Mouse (Mus musculus) G1E-ER4 (cell line): ENCODE data around the gene Zfp524. TPM values are rescaled to one million over a fixed set of nuclear protein-coding genes. Genes with fewer than 3 reads are reported as not detected.

ENCODE experiments used
- GATA1 ChIP-seq: IDR thresholded peaks from one replicate; pipeline ENCODE4 v1.8.0; 2012; ENCODE audit warnings: low read length, inconsistent platforms
- polyA plus RNA-seq: library from polyadenylated mRNA; stranded (reverse); fragments of >175 nt; gene quantifications from 2 replicates; pipeline ENCODE4 v1.2.3, GENCODE M21; 2012

Zfp524 gene
- 56.5 and 78.4 TPM in 2 replicates for polyA plus RNA-seq

DNA sequence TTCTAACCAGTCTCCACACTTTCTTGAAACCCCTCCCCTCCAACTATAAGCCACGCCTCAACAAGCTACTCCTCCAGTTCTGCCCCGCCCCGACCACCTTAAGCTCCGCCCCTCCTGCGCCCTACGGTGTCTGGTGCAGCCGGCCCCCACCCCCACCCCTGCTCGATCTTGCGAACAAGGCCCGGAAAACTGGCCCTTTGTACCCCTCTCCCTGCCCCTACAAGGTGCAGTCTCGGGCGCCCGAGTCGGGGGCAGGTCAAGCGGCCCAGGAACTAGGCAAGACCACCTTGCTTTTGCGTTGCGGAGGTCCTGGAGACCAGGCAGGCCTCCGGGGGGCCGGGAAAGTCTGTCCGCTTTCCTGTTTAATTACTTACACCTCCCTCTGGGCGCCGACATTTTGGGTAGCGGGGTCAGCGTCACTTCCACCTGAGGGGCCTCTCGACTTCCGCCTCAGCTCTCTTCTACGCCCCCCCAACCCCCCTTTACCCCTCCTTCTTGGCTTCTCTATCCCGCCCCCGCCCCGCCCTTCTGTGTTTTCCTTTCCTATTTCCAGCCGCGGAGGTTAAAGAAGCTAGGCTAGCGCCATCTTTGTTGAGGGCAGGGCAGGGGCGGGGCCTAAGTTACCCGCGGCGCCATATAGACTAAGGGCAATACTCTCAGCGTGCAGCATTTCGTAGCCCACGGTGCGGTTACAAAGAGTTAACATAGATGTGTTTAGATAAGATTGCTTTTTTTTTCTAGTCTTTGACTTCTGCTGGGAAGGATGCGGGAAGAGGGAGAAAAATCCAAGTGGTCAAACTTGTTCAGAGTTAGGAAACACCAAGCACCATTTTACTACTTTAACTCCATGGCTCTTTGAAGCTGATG lies at the start of gene Zfp524, which contains the start of gene Fiz1:
TSS of gene Zfp524 (plus strand) at position 165 of the 867 bp plus-strand sequence.
TSS of gene Fiz1 (minus strand) at position 447 of the 867 bp plus-strand sequence.
- TF ChIP-seq GATA1 = no peak

GRCm38 (mm10) chr7:4964988-4965387 lies 49.2 kb upstream of the Zfp524 start:
- no peak for TF ChIP-seq GATA1

DNA sequence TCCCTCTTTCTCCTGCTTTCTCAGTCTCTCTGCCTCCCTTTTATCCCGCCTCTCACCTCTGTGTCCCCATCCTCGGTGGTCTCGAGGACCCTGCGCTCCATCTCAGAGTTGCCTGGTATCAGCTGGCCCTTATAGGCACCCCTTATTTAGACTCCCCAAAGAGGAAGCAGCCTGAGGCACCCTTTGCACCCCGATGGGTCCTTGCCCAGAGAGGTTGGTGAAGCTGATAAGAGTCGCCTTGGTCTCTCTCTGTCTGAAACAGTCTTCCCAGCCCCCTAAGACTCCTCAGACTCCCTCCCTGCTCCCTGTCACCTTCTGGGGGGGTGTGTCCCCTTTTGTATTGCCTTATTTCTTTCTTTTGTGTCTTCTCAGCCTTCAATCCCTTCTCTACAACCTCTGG lies 43.1 kb upstream of the Zfp524 start, which contains the start of gene Sbk3:
TSS of gene Sbk3 (minus strand) at position 101 of the 400 bp plus-strand sequence.
- TF ChIP-seq GATA1 = no peak

DNA sequence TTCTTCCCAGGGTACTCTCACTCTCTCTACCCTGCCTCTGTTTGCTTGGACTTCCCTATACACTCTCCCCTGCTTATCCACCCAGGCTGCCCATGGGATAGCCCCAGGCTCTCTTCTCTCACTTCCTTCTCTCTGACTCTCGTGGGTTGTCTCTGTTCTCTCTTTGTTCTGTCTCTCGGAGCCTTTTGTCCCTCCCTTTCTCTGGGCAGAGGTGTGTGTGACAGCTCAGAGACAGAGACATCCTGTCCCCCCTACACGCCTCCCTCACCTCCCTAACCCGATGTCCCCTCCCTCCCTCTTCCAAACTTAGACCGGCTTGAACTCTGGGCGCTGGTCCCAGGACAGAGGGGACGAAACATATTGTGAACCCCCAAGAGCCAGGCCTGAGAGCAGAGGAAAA lies 42.5 kb upstream of the Zfp524 start:
- no peak for TF ChIP-seq GATA1

- TF ChIP-seq GATA1 = no peak
Observed at GRCm38 (mm10) chr7:4972321-4973047, 41.7 kb upstream of the Zfp524 start.

- no peak for TF ChIP-seq GATA1
Observed at GRCm38 (mm10) chr7:4975455-4975854, 38.8 kb upstream of the Zfp524 start.

GRCm38 (mm10) chr7:4976832-4977231 lies 37.4 kb upstream of the Zfp524 start:
- TF ChIP-seq GATA1 = no peak

DNA sequence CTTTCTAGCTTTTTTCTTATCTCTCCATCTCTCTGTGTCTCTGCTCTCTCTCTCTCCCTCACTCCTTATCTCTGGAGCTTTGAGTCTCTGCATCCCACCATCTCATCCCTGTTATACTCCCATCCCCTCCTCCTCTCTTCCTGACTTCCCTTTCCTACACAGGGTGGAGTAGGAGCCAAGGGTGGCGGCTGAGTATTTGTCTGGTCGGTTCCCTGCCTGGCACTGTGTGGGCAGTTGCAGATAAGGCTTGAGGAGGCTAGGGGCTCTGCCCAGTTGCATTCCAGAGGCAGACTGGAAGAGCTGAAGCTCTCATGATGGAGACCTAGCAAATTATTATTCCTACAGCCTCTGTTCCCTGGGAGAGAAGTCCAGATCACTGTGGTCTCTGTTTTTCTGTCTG lies 26.0 kb upstream of the Zfp524 start:
- no peak for TF ChIP-seq GATA1

GRCm38 (mm10) chr7:4993347-4993998 lies 20.7 kb upstream of the Zfp524 start:
- TF ChIP-seq GATA1 = no peak

DNA sequence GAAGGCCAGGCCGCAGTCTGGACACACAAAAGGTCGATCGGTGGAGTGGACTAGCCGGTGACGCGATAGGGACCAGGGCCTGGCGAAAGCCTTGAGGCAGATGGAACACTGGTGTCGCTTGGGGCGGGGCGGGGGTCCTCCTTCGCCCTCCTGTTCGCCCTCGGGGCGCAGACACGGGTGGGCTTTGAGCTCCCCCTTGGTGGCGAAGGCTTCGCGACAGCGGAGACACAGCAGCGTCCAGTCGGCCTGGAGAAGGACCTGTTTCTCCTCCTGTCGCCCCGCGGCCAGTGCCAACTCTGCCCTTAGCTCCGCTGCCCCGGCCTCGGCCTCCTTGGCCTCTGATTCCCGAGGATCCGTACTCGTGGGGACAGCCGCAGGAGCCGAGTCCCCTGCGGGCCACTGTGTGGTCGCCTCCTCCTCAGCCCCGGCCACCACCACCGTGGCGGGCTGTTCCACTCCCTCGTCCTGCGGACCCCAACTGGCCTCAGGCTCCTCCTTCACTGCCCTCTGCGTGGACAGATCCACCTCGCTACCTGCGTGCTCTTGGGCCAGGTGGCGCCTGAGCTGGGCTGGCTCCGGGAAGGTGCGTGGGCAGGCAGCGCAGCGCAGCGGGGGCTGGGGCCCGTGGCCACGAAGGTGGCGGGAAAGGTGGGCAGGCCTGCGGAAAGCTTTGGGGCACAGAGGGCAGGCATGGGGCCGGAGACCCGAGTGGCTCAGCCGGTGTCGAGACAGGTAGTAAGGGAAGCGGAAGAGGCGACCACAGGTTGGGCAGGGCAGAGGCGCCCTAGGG lies 20.0 kb upstream of the Zfp524 start:
- no peak for TF ChIP-seq GATA1

DNA sequence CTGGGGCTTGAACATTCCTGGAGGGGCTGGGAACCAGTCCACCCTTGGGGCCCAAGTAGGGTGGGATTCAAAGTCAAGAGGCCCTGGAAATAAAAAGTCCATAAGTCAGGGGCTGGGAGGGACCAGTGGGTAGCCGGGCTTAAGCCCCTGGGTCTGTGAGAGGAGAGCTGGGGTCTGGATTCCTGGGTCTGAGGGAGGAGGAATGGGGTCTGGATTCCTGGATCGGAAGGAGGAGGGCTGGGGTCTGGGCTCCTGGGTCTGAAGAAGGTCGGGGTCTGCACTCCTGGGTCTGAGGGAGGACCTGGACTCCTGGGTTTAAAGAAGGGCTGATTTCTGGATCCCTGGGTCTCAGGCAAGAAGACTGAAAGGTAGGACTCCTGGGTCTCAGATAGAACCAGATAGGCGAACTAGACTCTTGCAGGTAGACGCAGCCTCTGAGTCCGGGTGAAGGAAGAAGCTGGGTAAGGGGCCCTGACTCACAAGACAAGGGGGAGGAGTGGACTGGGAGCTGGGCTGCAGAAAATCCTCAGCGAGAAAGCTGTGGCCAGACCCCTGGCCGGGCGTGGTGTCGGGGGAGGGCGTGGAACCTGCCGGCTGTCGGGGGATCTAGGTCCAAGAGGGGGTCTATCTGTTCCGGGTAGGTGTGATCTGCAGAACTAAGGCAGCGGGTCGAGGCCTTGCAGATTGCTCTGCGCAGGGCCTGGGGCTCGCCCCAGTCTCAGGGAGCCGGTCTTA lies 18.8 kb upstream of the Zfp524 start:
- TF ChIP-seq GATA1 = no peak

DNA sequence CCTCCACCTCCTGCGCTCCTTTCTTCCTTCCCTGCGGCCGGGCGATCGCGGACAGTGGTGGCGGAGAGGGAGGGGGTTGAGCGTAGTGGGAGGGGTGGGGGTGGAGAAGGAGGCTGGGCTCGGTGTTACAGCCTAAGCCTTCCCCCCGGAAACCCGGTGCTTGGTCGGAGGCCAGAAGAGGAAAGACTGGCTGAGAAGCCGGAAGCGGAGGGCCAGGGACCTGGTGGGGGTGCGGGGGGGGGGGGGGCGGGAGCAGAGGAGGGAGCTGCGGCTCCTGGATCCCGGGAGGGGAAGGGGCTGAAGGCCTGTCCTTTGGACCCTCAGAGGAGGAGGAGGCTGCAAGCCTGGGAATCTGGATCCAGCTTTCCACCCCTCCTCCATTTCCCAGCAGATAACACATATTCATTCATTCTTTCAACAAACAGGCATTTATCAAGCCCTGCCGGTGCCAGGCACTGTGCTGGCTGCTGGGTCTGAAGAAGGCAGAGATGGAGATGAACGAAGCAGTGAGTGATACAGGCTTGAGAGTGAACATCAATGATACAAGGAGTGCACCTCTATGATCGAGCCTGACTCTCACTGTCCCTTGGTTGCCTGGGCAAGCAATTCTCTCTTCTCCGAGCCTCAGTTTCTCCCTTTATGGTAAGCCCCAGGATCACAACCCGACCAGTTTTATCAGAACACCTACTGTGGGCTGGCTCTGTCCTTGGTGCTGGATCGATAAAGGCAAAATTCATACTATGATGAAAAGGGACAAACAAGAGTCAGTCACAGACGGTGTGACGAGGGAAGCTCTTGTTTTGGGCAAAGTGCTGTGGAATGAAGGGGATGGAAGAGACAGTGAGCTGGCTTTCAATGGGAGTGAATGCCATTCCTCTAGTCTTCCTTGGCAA lies 18.0 kb upstream of the Zfp524 start, which contains the start of gene Zfp579:
TSS of gene Zfp579 (minus strand) at position 156 of the 893 bp plus-strand sequence.
- TF ChIP-seq GATA1 = no peak

GRCm38 (mm10) chr7:4996934-4997333 lies 17.3 kb upstream of the Zfp524 start:
- no peak for TF ChIP-seq GATA1
